Mouse (Mus musculus) E14TG2a.4 (cell line): ENCODE results near the gene Slc7a11.

ENCODE experiments used
- CTCF ChIP-seq: conservative IDR thresholded peaks from 2 replicates; pipeline ENCODE4 v1.5.1; 2014; ENCODE audit warnings: low read length
- NANOG ChIP-seq: IDR thresholded peaks from 2 replicates; pipeline ENCODE4 v1.6.1; 2014; ENCODE audit warnings: borderline replicate concordance, low read length, mixed read lengths
- POU5F1 ChIP-seq: IDR thresholded peaks from 2 replicates; pipeline ENCODE4 v1.6.1; 2014; ENCODE audit warnings: low read length, borderline replicate concordance

- TF ChIP-seq CTCF = no peak
- no peak for TF ChIP-seq POU5F1
- TF ChIP-seq NANOG = no peak
Measured at GRCm38 (mm10) chr3:50375477-50375876, 67.9 kb downstream of the Slc7a11 start.
